Mouse (Mus musculus): Measurements from ENCODE around the gene Snapc3. TPM values are rescaled to one million over a fixed set of nuclear protein-coding genes. Genes with fewer than 3 reads are reported as not detected.

The Snapc3 gene
- polyA plus RNA-seq, 1 experiment from 2014 or later: 41.5 TPM

DNA sequence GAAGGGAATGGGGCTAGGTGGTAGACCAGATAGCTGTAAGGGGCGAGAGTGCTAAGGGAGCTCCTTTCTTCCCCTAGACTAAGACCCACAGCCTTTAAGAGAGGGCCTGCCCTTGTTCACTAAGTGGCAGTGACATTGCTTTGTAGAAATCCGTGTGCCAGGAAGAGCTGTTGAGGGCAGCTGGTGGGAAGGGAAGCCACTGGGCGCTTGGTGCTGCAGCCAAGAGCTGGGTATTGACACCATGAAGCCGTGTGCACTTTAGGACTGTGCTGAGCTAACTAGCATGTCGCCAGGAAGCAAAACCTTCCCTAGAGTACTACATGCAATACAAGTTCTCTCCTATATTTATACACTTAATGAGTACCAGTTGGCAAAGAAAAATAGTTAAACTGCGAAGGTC lies 6.1 kb downstream of the Snapc3 start:
- Histone ChIP-seq H3K4me3 (no peak overlapping the region), H3K27ac (no peak overlapping the region), H3K36me3 (peaks cover 37% of the 10 kb centered on the region), H3K4me2 (no peak overlapping the region), H3K9me3 (no peaks in the 10 kb centered on the region), H3K9ac (no peak overlapping the region), H3K4me1 (peaks cover 9% of the 10 kb centered on the region), H3K27me3 (no peaks in the 10 kb centered on the region)
- 93% methylated on average over 6 of the region's 6 CpGs for WGBS
- no peak; the same call in 1 of the 2 replicates for ATAC-seq (ENCODE audit: borderline replicate concordance, extremely low read depth, low FRiP score, low TSS enrichment)

DNA sequence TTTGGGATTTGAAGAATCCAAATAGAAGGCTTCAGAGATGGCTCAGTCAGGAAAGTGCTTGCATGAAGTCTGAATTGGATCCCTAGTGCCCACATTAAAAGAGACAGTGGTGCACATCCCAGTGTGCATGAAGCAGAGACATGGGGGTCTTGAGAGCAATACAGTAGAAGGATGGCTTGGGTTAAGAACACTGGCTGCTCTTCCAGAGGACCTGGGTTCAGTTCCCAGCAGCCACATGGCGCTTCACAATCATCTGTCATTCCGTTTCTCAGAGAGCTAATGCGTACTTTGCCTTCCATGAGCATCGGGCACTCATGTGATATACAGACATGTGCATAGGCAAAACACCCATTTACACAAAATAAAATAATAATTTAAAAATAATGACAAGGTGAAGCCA lies 7.6 kb downstream of the Snapc3 start:
- Histone ChIP-seq H3K4me3 (no peak overlapping the region), H3K36me3 (peaks cover 49% of the 10 kb centered on the region), H3K4me1 (no peaks in the 10 kb centered on the region), H3K9me3 (no peaks in the 10 kb centered on the region), H3K4me2 (no peak overlapping the region), H3K27me3 (no peaks in the 10 kb centered on the region), H3K9ac (no peak overlapping the region), H3K27ac (no peak overlapping the region)
- no peak for ATAC-seq (ENCODE audit: borderline replicate concordance, extremely low read depth, low FRiP score, low TSS enrichment)
- 93% methylated on average over 4 of the region's 4 CpGs for WGBS

DNA sequence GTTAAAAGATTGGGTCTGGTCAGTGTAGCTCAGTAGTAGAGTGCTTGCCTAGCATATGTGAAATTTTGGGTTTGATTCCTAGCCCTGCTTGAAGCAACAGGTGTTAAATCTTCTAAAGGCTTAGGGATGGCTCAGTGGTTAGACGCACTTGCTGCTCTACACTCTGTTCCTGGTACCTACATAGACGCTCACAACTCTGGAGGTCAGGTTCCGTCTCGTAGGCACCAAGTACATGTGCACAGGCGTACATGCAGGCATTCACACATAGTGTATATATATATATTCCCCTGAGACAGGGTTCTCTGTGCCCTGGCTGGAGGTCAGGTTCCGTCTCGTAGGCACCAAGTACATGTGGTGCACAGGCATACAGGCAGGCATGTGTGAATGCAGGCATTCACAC lies 9.6 kb downstream of the Snapc3 start:
- Histone ChIP-seq H3K36me3 (peaks cover 53% of the 10 kb centered on the region), H3K9ac (no peak overlapping the region), H3K27ac (no peak overlapping the region), H3K4me2 (no peak overlapping the region), H3K9me3 (no peaks in the 10 kb centered on the region), H3K4me1 (no peaks in the 10 kb centered on the region), H3K4me3 (no peak overlapping the region), H3K27me3 (no peaks in the 10 kb centered on the region)
- 92% methylated on average over 7 of the region's 7 CpGs for WGBS
- no peak for ATAC-seq (ENCODE audit: borderline replicate concordance, extremely low read depth, low FRiP score, low TSS enrichment)

DNA sequence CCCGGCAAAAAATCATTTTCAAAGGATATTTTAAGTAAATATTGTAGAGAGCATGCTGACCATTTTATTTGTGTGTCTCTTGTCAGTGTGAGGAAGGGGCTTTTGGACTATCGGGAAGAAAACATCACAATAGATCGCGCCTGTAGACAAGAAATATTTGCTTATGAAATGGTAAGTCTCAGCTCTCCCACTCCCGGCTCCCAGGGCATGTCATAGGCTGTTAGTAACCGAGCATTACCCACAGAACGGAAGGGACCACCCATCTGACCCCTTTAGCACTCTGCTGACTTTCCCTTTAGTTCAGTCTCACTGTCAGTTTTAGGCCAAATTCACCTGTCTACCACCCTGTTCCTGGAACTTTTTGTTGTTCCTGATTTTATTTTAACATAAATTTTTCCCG lies 10.2 kb downstream of the Snapc3 start:
- WGBS: 91% methylated on average over 8 of the region's 8 CpGs
- H3K9ac ChIP-seq: no peak overlapping the region
- H3K27me3 ChIP-seq: no peaks in the 10 kb centered on the region
- H3K4me1 ChIP-seq: no peaks in the 10 kb centered on the region
- H3K4me2 ChIP-seq: no peak overlapping the region
- no peak overlapping the region for H3K27ac ChIP-seq
- peaks cover 53% of the 10 kb centered on the region for H3K36me3 ChIP-seq
- H3K9me3 ChIP-seq: no peaks in the 10 kb centered on the region
- no peak overlapping the region for H3K4me3 ChIP-seq
- ATAC-seq (ENCODE audit: borderline replicate concordance, extremely low read depth, low FRiP score, low TSS enrichment): no peak

DNA sequence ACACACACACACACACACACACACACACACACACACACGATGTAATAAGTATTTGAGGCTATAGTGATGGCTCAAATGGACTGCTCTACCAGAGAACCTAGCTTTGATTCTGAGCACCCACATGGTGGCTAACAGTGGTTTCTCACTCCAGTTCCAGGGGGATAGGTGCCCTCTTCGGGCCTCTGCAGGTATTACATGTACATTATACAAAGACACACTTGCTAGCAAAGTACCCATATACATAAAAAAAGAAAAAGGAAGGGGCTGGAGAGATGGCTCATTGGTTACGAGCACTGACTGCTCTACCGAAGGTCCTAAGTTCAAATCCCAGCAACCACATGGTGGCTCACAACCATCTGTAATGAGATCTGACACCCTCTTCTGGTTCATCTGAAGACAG lies 11.3 kb downstream of the Snapc3 start:
- peaks cover 49% of the 10 kb centered on the region for H3K36me3 ChIP-seq
- 86% methylated on average over 4 of the region's 4 CpGs for WGBS

DNA sequence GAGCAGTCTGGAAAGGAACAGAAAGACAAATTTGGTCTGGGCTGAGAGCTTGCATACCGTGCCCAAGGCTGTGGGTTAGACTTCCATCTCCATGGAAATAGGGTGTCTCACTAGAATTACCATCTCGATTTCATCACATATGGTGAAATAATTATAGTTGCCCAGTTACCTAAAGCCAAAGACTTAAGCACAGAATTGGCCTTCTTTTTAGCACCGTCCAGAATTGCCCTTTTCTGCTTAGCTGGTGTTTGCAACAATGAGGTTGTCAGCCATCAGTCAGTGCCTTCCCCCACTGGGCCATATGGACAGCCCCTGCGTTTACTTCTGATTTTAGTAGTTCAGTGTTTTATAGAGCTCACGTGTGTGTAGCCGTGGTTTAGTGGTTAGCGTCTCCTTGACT lies 14.4 kb downstream of the Snapc3 start:
- no peak overlapping the region for H3K4me3 ChIP-seq
- H3K4me1 ChIP-seq: no peaks in the 10 kb centered on the region
- H3K9me3 ChIP-seq: no peaks in the 10 kb centered on the region
- H3K36me3 ChIP-seq: peaks cover 62% of the 10 kb centered on the region
- no peak overlapping the region for H3K27ac ChIP-seq
- WGBS: 95% methylated on average over 7 of the region's 7 CpGs
- ATAC-seq (ENCODE audit: borderline replicate concordance, extremely low read depth, low FRiP score, low TSS enrichment): no peak
- H3K27me3 ChIP-seq: no peaks in the 10 kb centered on the region
- no peak overlapping the region for H3K4me2 ChIP-seq
- H3K9ac ChIP-seq: no peak overlapping the region

More for the DNA sequence above, 11.3 kb downstream of the Snapc3 start:
- no peaks in the 10 kb centered on the region for H3K9me3 ChIP-seq
- no peaks in the 10 kb centered on the region for H3K27me3 ChIP-seq
- H3K4me1 ChIP-seq: no peaks in the 10 kb centered on the region
- H3K4me3 ChIP-seq: no peak overlapping the region
- ATAC-seq (ENCODE audit: borderline replicate concordance, extremely low read depth, low FRiP score, low TSS enrichment): no peak
- no peak overlapping the region for H3K9ac ChIP-seq
- no peak overlapping the region for H3K4me2 ChIP-seq
- H3K27ac ChIP-seq: no peak overlapping the region

DNA sequence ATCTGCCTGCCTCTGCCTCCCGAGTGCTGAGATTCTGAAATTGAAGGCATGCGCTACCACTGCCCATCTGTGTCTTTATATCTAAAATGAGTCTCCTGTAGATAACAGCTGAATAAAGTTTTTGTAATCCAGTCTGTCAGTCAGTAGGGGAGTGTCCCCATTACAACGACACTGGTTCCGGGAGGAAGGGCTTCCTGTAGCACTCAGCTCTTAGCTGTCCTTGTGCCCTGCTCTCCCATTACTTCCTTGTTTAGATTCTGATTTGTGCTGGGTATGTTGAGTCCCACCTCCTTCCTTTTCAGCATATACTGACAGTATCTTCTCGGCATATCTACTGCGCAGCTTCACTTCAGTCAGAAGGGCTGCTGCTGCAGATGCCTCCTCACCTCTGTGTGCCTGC lies 15.4 kb downstream of the Snapc3 start:
- ATAC-seq (ENCODE audit: borderline replicate concordance, extremely low read depth, low FRiP score, low TSS enrichment): no peak
- H3K4me2 ChIP-seq: no peak overlapping the region
- H3K27ac ChIP-seq: no peak overlapping the region
- no peak overlapping the region for H3K4me3 ChIP-seq
- no peaks in the 10 kb centered on the region for H3K9me3 ChIP-seq
- 88% methylated on average over 6 of the region's 6 CpGs for WGBS
- no peaks in the 10 kb centered on the region for H3K27me3 ChIP-seq
- no peak overlapping the region for H3K9ac ChIP-seq
- peaks cover 58% of the 10 kb centered on the region for H3K36me3 ChIP-seq
- H3K4me1 ChIP-seq: no peaks in the 10 kb centered on the region

DNA sequence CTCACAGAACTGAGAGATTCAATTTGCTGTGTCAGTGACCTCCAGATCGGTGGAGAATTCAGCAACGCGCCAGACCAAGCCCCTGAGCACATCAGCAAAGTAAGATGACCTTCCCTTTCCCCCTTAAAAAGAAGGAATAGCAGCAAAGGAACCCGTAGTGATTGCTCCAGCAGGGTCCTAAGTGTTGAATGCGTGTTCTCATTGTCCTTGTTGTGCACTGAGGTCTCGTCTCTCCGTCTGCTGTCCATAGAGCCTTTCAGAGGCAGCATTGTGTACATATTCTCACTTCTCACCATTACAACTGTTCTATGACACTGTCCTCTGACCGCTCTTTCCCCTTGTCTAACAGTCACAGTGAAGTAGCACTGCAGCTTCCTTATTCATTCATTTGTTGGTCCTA lies 18.9 kb downstream of the Snapc3 start:
- Histone ChIP-seq H3K9me3 (no peaks in the 10 kb centered on the region), H3K27ac (no peak overlapping the region), H3K4me3 (no peak overlapping the region), H3K9ac (no peak overlapping the region), H3K4me2 (no peak overlapping the region), H3K4me1 (no peaks in the 10 kb centered on the region), H3K27me3 (no peaks in the 10 kb centered on the region), H3K36me3 (peaks cover 59% of the 10 kb centered on the region)
- ATAC-seq (ENCODE audit: borderline replicate concordance, extremely low read depth, low FRiP score, low TSS enrichment): no peak
- WGBS: 92% methylated on average over 8 of the region's 8 CpGs

DNA sequence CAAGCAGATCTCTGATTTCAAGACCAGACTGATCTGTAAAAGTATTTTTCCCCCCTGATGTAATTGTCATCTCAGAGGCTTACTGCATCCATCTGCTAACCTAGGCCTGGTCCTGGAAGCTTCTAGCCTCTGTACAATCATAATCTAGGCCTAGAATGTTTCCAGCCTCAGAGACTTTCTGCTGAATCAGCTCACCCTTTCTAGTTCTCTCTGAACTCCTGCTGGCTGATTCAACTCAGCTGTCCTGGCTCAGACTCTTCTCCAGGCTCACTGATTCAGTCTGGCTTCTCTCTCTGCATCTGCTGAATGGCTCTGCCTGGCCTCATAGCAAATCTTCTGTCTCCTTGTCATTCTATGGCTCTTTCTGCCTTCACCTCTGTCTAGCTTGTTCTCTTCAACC lies 20.6 kb downstream of the Snapc3 start:
- H3K4me2 ChIP-seq: no peak overlapping the region
- H3K9ac ChIP-seq: no peak overlapping the region
- no peaks in the 10 kb centered on the region for H3K27me3 ChIP-seq
- no peak overlapping the region for H3K4me3 ChIP-seq
- no peak overlapping the region for H3K27ac ChIP-seq
- peaks cover 71% of the 10 kb centered on the region for H3K36me3 ChIP-seq
- no peaks in the 10 kb centered on the region for H3K9me3 ChIP-seq
- no peak for ATAC-seq (ENCODE audit: borderline replicate concordance, extremely low read depth, low FRiP score, low TSS enrichment)
- H3K4me1 ChIP-seq: no peaks in the 10 kb centered on the region

DNA sequence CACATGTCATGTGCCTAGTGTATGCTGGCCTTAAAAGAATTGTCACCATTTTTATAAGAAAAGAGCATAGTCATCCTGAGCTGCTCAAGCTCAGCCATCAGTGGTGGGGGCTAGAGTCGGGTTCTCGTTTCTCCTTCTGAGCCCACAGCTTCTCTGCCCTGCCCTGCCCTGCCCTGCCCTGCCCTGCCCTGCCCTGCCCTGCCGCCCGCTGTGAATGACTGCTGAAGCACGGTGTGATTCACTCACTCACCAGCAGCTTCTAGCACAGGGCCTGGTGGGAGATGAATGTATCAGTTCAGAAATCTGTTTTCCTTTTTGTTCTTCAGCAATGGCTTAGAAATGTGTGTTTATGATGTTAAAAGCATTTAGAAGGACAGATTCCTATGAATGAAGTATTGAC lies 21.5 kb downstream of the Snapc3 start:
- Histone ChIP-seq H3K27ac (no peak overlapping the region), H3K9me3 (no peaks in the 10 kb centered on the region), H3K27me3 (no peaks in the 10 kb centered on the region), H3K4me1 (no peaks in the 10 kb centered on the region), H3K36me3 (peaks cover 63% of the 10 kb centered on the region), H3K4me2 (no peak overlapping the region), H3K9ac (no peak overlapping the region), H3K4me3 (no peak overlapping the region)
- ATAC-seq (ENCODE audit: borderline replicate concordance, extremely low read depth, low FRiP score, low TSS enrichment): no peak
- WGBS: 67% methylated on average over 5 of the region's 5 CpGs

DNA sequence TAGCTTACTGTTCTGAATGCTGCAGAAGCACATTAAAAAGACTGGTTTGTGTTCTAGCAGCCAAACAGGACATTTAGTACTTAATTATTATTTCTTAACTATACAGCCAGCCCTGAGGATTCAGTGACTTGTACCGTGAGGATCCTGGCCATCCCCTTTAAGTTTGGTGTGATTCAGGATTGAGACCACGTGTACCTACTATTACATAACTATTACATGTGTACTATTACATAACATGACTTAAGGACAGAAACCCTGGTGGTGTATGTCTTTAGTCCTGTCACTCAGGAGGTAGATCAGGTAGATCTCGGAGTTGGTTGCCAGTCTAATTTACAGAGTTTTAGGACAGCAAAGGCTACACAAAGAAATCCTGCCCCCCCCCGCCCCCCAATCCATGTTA lies 23.5 kb downstream of the Snapc3 start:
- 81% methylated on average over 4 of the region's 4 CpGs for WGBS
- no peaks in the 10 kb centered on the region for H3K9me3 ChIP-seq
- H3K4me1 ChIP-seq: no peaks in the 10 kb centered on the region
- no peak for ATAC-seq (ENCODE audit: borderline replicate concordance, extremely low read depth, low FRiP score, low TSS enrichment)
- no peaks in the 10 kb centered on the region for H3K27me3 ChIP-seq
- no peak overlapping the region for H3K4me3 ChIP-seq
- no peak overlapping the region for H3K9ac ChIP-seq
- H3K4me2 ChIP-seq: no peak overlapping the region
- H3K27ac ChIP-seq: no peak overlapping the region
- H3K36me3 ChIP-seq: peaks cover 50% of the 10 kb centered on the region

DNA sequence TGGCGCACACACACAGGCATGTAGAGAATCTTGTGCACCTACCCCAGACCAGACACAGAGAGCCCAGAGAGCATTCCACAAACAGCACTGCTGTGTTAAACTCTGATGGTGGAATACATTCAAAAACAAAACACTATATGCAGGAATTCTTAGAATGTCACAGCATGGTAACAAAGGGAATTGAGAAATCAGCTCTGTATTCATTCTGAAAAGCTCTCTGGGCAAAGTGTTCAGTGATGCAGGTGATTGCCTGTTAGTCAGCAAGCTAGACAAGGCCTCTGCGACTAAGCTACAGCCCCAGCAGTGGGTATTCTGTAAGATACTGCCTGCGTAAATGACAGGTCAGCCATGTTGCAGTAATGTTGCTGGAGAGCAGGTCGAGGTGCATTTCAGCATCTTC lies 33.3 kb downstream of the Snapc3 start:
- peaks cover 55% of the 10 kb centered on the region for H3K36me3 ChIP-seq
- no peak overlapping the region for H3K27ac ChIP-seq
- no peaks in the 10 kb centered on the region for H3K9me3 ChIP-seq
- no peaks in the 10 kb centered on the region for H3K4me1 ChIP-seq
- ATAC-seq (ENCODE audit: borderline replicate concordance, extremely low read depth, low FRiP score, low TSS enrichment): no peak
- no peak overlapping the region for H3K4me2 ChIP-seq
- no peak overlapping the region for H3K4me3 ChIP-seq
- no peak overlapping the region for H3K9ac ChIP-seq
- 94% methylated on average over 4 of the region's 4 CpGs for WGBS
- no peaks in the 10 kb centered on the region for H3K27me3 ChIP-seq

DNA sequence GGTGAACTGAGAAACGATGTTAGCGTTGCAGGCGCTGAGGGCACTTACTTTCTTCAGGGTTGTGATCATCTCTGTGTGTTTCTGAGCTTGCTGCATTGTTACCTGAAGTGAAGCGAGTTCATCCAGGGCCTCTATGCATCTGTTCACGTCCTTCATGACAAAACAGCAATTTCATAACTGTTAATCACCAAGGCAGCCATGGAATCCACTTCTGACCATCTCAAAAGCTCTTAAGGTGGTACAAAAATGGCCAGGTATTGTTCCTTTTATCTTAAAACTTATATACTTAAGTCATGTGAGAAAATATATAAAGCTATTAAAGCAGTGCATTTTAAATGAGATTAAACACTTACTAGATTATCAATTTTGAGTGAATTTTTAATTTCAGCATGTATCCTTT lies 42.6 kb downstream of the Snapc3 start:
- WGBS: 80% methylated on average over 5 of the region's 5 CpGs
- Histone ChIP-seq H3K27me3 (no peaks in the 10 kb centered on the region), H3K4me2 (no peak overlapping the region), H3K9ac (no peak overlapping the region), H3K36me3 (peaks cover 66% of the 10 kb centered on the region), H3K4me3 (no peak overlapping the region), H3K9me3 (no peaks in the 10 kb centered on the region), H3K27ac (no peak overlapping the region), H3K4me1 (no peaks in the 10 kb centered on the region)
- no peak for ATAC-seq (ENCODE audit: borderline replicate concordance, extremely low read depth, low FRiP score, low TSS enrichment)
